Mouse (Mus musculus) liver, embryonic 16.5 days (tissue): Measurements from ENCODE around the gene Sardh. TPM values are rescaled to one million over a fixed set of nuclear protein-coding genes. Genes with fewer than 3 reads are reported as not detected.

Experiments
- ATAC-seq: fragments of 200-750 bp; cut with Nextera tagmentation; 2 replicates; pipeline ENCODE4 v1.8.0; 2017; ENCODE audit warnings: low read depth, mild to moderate bottlenecking, moderate number of reproducible peaks, moderate library complexity
- H3K27ac ChIP-seq: fragments of 300-500 bp; sonication (generic); 2 replicates; pipeline ENCODE4 v1.5.1; 2014; ENCODE audit warnings: mild to moderate bottlenecking, low read length
- H3K27me3 ChIP-seq: fragments of 300-500 bp; sonication (generic); 2 replicates; pipeline ENCODE4 v1.6.1; 2014; ENCODE audit warnings: low read depth, low read length, mixed read lengths; ENCODE audit not compliant: control insufficient read depth, insufficient read depth
- H3K36me3 ChIP-seq: fragments of 300-500 bp; sonication (generic); 2 replicates; pipeline ENCODE4 v1.6.1; 2014; ENCODE audit warnings: mild to moderate bottlenecking; ENCODE audit not compliant: control insufficient read depth, insufficient read depth
- H3K4me1 ChIP-seq: fragments of 300-500 bp; sonication (generic); 2 replicates; pipeline ENCODE4 v1.6.1; 2014; ENCODE audit warnings: low read depth, low read length, mixed read lengths; ENCODE audit not compliant: control insufficient read depth
- H3K4me2 ChIP-seq: fragments of 300-500 bp; sonication (generic); 2 replicates; pipeline ENCODE4 v1.6.1; 2014; ENCODE audit warnings: low read depth, low read length, mixed read lengths
- H3K4me3 ChIP-seq: fragments of 300-500 bp; sonication (generic); 2 replicates; pipeline ENCODE4 v1.5.1; 2014; ENCODE audit warnings: low read depth, mild to moderate bottlenecking, low read length
- H3K9ac ChIP-seq: fragments of 300-500 bp; sonication (generic); 2 replicates; pipeline ENCODE4 v1.6.1; 2014; ENCODE audit warnings: low read depth, low read length
- H3K9me3 ChIP-seq: fragments of 300-500 bp; sonication (generic); replicated peaks from 2 replicates; pipeline ENCODE4 v1.6.1; 2016; ENCODE audit warnings: low read length; ENCODE audit not compliant: control insufficient read depth
- WGBS: fragments of 180-500 bp; shearing (Covaris S2); extraction: QIAGEN DNeasy Blood & Tissue Kit; methylation state at CpG from one replicate; pipeline ENCODE4 v1.1.7; 2014; ENCODE audit not compliant: insufficient replicate concordance; 5-methylcytosine and 5-hydroxymethylcytosine counted together
- polyA plus RNA-seq: library from polyadenylated mRNA; unstranded; fragments of >200 nt; fragmentation: Nextera tagmentation; extraction: Ambion mirVana; gene quantifications from 2 replicates; pipeline ENCODE4 v1.2.1, GENCODE M21; 2015

Sardh gene
- polyA plus RNA-seq, 1 experiment from 2014 or later, result 78.4 TPM

DNA sequence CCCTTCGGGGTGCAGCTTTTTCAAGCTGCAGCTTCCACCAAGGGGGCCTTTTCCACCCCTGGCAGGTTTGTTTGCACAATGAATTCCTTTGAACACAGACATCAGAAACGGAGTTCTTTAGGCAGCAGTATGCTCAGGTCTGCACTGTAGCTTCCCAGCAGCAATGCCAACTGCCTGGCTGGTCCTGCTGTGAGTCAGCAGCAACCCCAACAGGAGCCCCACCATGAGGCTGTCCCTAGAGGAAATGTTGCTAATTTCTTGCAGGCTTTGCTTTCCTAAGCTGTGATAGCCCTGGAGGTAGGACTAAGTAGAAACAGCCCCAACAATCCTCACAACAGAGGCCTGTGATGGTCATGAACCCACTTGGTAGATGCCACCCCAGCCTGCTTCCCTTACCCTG lies 81.1 kb downstream of the Sardh start:
- Histone ChIP-seq H3K9ac (no peak overlapping the region), H3K27me3 (no peaks in the 10 kb centered on the region), H3K4me2 (no peak overlapping the region), H3K4me1 (no peaks in the 10 kb centered on the region), H3K4me3 (no peak overlapping the region), H3K9me3 (no peaks in the 10 kb centered on the region), H3K27ac (no peak overlapping the region), H3K36me3 (no peaks in the 10 kb centered on the region)
- WGBS, result 18% methylated on average over 2 of the region's 2 CpGs
- ATAC-seq, result no peak

GRCm38 (mm10) chr2:27166074-27166473 lies 82.1 kb downstream of the Sardh start:
- H3K4me2 ChIP-seq, result no peak overlapping the region
- no peaks in the 10 kb centered on the region for H3K27me3 ChIP-seq
- H3K4me1 ChIP-seq, result no peaks in the 10 kb centered on the region
- ATAC-seq, result no peak
- no peak overlapping the region for H3K9ac ChIP-seq
- H3K36me3 ChIP-seq, result no peaks in the 10 kb centered on the region
- H3K4me3 ChIP-seq, result no peak overlapping the region
- H3K27ac ChIP-seq, result no peak overlapping the region
- H3K9me3 ChIP-seq, result no peaks in the 10 kb centered on the region
- WGBS, result 53% methylated on average over 2 of the region's 2 CpGs

DNA sequence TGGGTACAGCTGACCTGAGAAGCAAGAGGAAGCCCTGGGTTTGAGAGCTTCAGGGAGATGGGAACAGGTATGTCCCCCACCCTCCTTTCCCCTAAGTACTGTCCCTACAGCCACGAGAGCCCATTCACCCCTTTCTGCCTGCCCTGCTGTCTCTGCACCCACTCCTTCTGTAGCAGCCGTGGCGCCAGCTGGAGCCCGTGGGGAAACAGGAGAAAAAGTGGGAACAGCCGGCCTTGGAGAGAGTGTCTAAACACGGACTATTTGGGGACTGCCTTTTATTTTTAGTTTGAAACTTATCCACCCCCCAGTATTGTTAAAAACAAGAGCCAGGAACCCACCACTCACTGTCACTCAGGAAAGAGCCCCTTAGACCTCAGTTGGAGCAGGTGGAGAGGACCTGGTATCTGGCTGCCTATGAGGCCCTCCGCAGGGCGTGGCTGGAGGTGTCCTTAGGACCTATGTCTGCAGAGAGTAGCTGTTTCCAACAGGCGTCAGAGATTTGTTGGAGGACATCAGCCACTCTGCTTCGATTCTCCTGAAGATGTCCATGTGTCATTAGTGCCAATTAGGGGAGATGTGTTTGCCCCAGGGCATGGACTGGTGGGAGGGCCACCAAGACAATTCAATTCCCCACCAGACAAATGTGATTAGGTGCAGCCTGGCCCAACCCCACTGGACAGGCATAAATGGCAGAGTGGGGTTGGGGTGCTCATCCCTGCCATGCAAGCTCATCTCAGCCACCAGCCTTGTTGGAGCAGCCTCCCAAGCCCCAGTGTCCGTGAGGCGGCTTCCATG lies 83.1 kb downstream of the Sardh start, which contains the start of gene Dbh:
Gene Dbh (plus strand): TSS at position 438 of the 795 bp plus-strand sequence.
- Histone ChIP-seq H3K27ac (no peak within 1 kb of the TSS), H3K9ac (no peak within 1 kb of the TSS), H3K9me3 (no peaks in the 10 kb centered on the region), H3K27me3 (no peaks in the 10 kb centered on the region), H3K4me3 (no peak within 1 kb of the TSS), H3K36me3 (no peaks in the 10 kb centered on the region), H3K4me1 (no peaks in the 10 kb centered on the region), H3K4me2 (no peak within 1 kb of the TSS)
- 60% methylated on average over 12 of the region's 12 CpGs for WGBS
- no peak for ATAC-seq

- Histone ChIP-seq H3K9ac (no peak overlapping the region), H3K36me3 (no peaks in the 10 kb centered on the region), H3K4me3 (no peak overlapping the region), H3K4me2 (no peak overlapping the region), H3K9me3 (no peaks in the 10 kb centered on the region), H3K4me1 (no peaks in the 10 kb centered on the region), H3K27ac (no peak overlapping the region), H3K27me3 (no peaks in the 10 kb centered on the region)
- WGBS, result 70% methylated on average over 5 of the region's 5 CpGs
- ATAC-seq, result no peak
Observed at GRCm38 (mm10) chr2:27163851-27164250, 84.3 kb downstream of the Sardh start.

- no peaks in the 10 kb centered on the region for H3K4me1 ChIP-seq
- H3K9me3 ChIP-seq, result no peaks in the 10 kb centered on the region
- H3K9ac ChIP-seq, result no peak overlapping the region
- no peak overlapping the region for H3K27ac ChIP-seq
- no peaks in the 10 kb centered on the region for H3K27me3 ChIP-seq
- H3K36me3 ChIP-seq, result no peaks in the 10 kb centered on the region
- no peak overlapping the region for H3K4me3 ChIP-seq
- no peak overlapping the region for H3K4me2 ChIP-seq
- no peak for ATAC-seq
- 64% methylated on average over 11 of the region's 11 CpGs for WGBS
Observed at GRCm38 (mm10) chr2:27162656-27163055, 85.5 kb downstream of the Sardh start.

DNA sequence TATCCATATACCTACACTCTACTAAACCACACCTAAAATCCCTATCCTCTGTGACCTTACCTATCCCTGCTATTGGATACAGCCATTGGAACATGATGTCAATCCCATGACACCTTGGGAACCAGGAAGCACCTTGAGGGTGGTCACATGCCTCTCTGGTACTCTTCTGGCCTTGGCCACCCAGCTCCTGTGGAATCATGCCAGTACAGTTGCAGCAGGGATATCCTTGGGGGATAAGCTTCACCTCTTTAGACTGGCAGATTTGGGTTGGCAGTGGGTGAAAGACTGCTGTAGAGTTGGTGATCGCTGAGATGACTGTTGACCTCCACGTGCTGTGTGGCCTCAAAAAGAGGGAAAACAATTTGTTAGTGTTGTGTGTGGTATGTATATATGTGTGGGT lies 86.6 kb downstream of the Sardh start:
- no peak overlapping the region for H3K4me3 ChIP-seq
- no peak overlapping the region for H3K9ac ChIP-seq
- ATAC-seq, result no peak
- no peaks in the 10 kb centered on the region for H3K9me3 ChIP-seq
- H3K36me3 ChIP-seq, result no peaks in the 10 kb centered on the region
- no peaks in the 10 kb centered on the region for H3K4me1 ChIP-seq
- no peak overlapping the region for H3K4me2 ChIP-seq
- 64% methylated on average over 2 of the region's 2 CpGs for WGBS
- no peaks in the 10 kb centered on the region for H3K27me3 ChIP-seq
- H3K27ac ChIP-seq, result no peak overlapping the region

- Histone ChIP-seq H3K9ac (no peak overlapping the region), H3K4me2 (no peak overlapping the region), H3K36me3 (no peaks in the 10 kb centered on the region), H3K27ac (no peak overlapping the region), H3K4me1 (no peaks in the 10 kb centered on the region), H3K4me3 (no peak overlapping the region), H3K27me3 (no peaks in the 10 kb centered on the region), H3K9me3 (no peaks in the 10 kb centered on the region)
- 58% methylated on average over 6 of the region's 6 CpGs for WGBS
- no peak for ATAC-seq
Observed at GRCm38 (mm10) chr2:27156596-27156995, 91.5 kb downstream of the Sardh start.

GRCm38 (mm10) chr2:27154466-27155185 lies 93.5 kb downstream of the Sardh start:
- Histone ChIP-seq H3K4me3 (no peak overlapping the region), H3K9me3 (no peaks in the 10 kb centered on the region), H3K27ac (no peak overlapping the region), H3K4me1 (no peaks in the 10 kb centered on the region), H3K27me3 (no peaks in the 10 kb centered on the region), H3K36me3 (no peaks in the 10 kb centered on the region), H3K4me2 (no peak overlapping the region), H3K9ac (no peak overlapping the region)
- ATAC-seq, result no peak
- WGBS, result 61% methylated on average over 10 of the region's 10 CpGs

- no peaks in the 10 kb centered on the region for H3K9me3 ChIP-seq
- no peak overlapping the region for H3K27ac ChIP-seq
- H3K4me1 ChIP-seq, result no peaks in the 10 kb centered on the region
Observed at GRCm38 (mm10) chr2:27149457-27149856, 98.7 kb downstream of the Sardh start.

More at GRCm38 (mm10) chr2:27149457-27149856, 98.7 kb downstream of the Sardh start:
- H3K36me3 ChIP-seq, result no peaks in the 10 kb centered on the region
- H3K27me3 ChIP-seq, result no peaks in the 10 kb centered on the region
- no peak overlapping the region for H3K4me3 ChIP-seq
- WGBS, result 6% methylated on average over 2 of the region's 2 CpGs
- no peak for ATAC-seq
- H3K4me2 ChIP-seq, result no peak overlapping the region
- no peak overlapping the region for H3K9ac ChIP-seq
